Mouse (Mus musculus): Measurements from ENCODE around the gene Ube2n.

- no peak for TF ChIP-seq GATA1 (IDR thresholded peaks at IDR 0.05; ENCODE audit: borderline replicate concordance, low read length)
- no peak for TF ChIP-seq FLI1 (IDR thresholded peaks at IDR 0.05; ENCODE audit: low read length)
Observed at GRCm38 (mm10) chr10:95565156-95565854, 50.4 kb downstream of the Ube2n start.
